ENCODE assay signal across 18 mouse cellular contexts in the genomic region with DNA sequence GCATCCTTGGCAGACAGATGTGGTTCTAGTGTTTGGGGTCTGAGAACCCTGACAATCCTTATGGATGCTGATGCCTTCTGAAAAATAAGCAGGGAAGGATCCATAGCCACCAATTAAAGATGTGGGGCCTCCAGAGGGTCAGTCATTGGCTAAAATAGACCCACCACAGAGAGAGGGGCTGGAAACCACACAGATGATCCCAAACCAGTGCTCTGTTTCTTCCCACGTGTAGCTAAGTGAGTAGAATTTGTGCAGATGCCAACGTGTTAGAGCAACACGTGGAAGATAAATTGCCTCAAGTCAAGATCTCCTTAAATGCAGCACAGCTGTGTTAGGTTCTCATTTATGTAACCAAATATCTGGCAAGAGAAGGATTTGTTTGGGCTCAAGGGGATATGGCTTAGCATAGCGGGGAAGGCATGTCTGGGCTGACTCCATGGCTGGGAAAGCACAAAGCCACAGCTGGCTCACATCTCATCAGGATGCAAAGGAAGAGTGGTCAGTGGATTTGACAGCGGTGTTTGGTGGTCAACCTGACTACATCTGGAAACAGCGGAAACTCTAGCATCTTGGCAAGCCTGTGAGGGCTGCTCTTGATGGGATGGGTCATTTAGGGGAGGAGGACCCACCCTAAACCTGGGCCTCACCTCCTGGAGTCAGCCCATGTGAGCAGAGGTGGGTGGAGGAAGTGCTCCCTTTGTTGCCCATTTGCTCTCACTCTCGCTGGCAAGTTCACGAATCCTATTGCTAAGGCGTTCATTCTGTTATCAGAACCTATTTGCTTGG. TPM values are rescaled to one million over a fixed set of nuclear protein-coding genes. Genes with fewer than 3 reads are reported as not detected.
DNase-seq lines count a peak whose midpoint lies in the region; ATAC-seq and TF ChIP-seq lines count a peak whose summit lies in the region.
"Had no signal": no experiment of that assay in that cellular context is flagged by ENCODE, and none has a peak within 500 bp of the region (broad histone marks: within the 10 kb centered on the region; RNA-seq: fewer than 3 reads in every experiment).

No protein-coding gene starts in this region.

- no peak overlapping the region for H3K9ac ChIP-seq in limb, embryonic 11.5 days (ENCODE audit: low read length)
- H3K9ac ChIP-seq in limb, embryonic 14.5 days (ENCODE audit: low read depth, low read length, severe bottlenecking): no peak overlapping the region
- no peak overlapping the region for H3K9ac ChIP-seq in hindbrain, embryonic 14.5 days
- H3K9ac ChIP-seq: hindbrain, embryonic 13.5 days; liver, embryonic 14.5 days; midbrain, embryonic 12.5 days had no signal

- peak; percentile 29 to 31 for DNase-seq in heart, postnatal 10 days
- DNase-seq in heart, postnatal 36 days: no peak
- no peak for DNase-seq in limb, embryonic 11.5 days (ENCODE audit: low spot score)
- DNase-seq in limb, embryonic 10.5 days (ENCODE audit: low spot score): no peak
- DNase-seq in embryonic facial prominence, embryonic 10.5 days (ENCODE audit: low spot score): peak; percentile 20
- peak; percentile 53 for DNase-seq in limb, embryonic 14.5 days (ENCODE audit: low spot score)
- DNase-seq in thymus, adult 2 months: no peak
- DNase-seq in hindbrain, embryonic 14.5 days (ENCODE audit: low spot score): no peak
- DNase-seq: adrenal gland, adult 8-10 months; cerebellum, adult 18-20 months; kidney, postnatal 25 days had no signal

- peak; percentile 44; the same call in 1 of the 2 replicates for ATAC-seq in limb, embryonic 11.5 days (ENCODE audit: insufficient number of reproducible peaks, low FRiP score, low TSS enrichment, low read depth)
- peak; percentile 84 for ATAC-seq in limb, embryonic 14.5 days (ENCODE audit: low FRiP score, low read depth)
- ATAC-seq in hindbrain, embryonic 14.5 days (ENCODE audit: low FRiP score): no peak

- no peaks in the 10 kb centered on the region for H3K36me3 ChIP-seq in limb, embryonic 11.5 days (ENCODE audit: control insufficient read depth, insufficient read depth, low read length)
- H3K36me3 ChIP-seq in limb, embryonic 10.5 days: no peaks in the 10 kb centered on the region
- no peaks in the 10 kb centered on the region for H3K36me3 ChIP-seq in embryonic facial prominence, embryonic 10.5 days (replicated peaks)
- no peaks in the 10 kb centered on the region for H3K36me3 ChIP-seq in limb, embryonic 14.5 days (ENCODE audit: control insufficient read depth, insufficient read depth, low read length)
- no peaks in the 10 kb centered on the region for H3K36me3 ChIP-seq in thymus, adult 2 months (ENCODE audit: control insufficient read depth, insufficient read depth, low read length)
- H3K36me3 ChIP-seq in hindbrain, embryonic 14.5 days (replicated peaks; ENCODE audit: control insufficient read depth, insufficient read depth): no peaks in the 10 kb centered on the region
- H3K36me3 ChIP-seq: forebrain, embryonic 10.5 days had no signal

- H3K4me3 ChIP-seq in limb, embryonic 11.5 days (ENCODE audit: low read depth, low read length): no peak overlapping the region
- H3K4me3 ChIP-seq in limb, embryonic 10.5 days: no peak overlapping the region
- no peak overlapping the region for H3K4me3 ChIP-seq in embryonic facial prominence, embryonic 10.5 days
- H3K4me3 ChIP-seq in limb, embryonic 14.5 days (replicated peaks; ENCODE audit: low read length): no peak overlapping the region
- H3K4me3 ChIP-seq in thymus, adult 2 months (ENCODE audit: control insufficient read depth, insufficient read depth, low read length): no peak overlapping the region
- no peak overlapping the region for H3K4me3 ChIP-seq in hindbrain, embryonic 14.5 days (replicated peaks; ENCODE audit: low read length)
- H3K4me3 ChIP-seq: forebrain, embryonic 10.5 days; hindbrain, embryonic 13.5 days; midbrain, embryonic 12.5 days had no signal

- intact Hi-C loops in heart, postnatal 10 days (cut with DNase I): no loop called here
- intact Hi-C loops in heart, postnatal 36 days (cut with DNase I): no loop called here

- H3K27ac ChIP-seq in limb, embryonic 11.5 days (replicated peaks; ENCODE audit: low read depth, low read length): no peak overlapping the region
- no peak overlapping the region for H3K27ac ChIP-seq in limb, embryonic 10.5 days
- no peak overlapping the region for H3K27ac ChIP-seq in embryonic facial prominence, embryonic 10.5 days (replicated peaks)
- no peak overlapping the region for H3K27ac ChIP-seq in limb, embryonic 14.5 days (replicated peaks; ENCODE audit: low read depth, low read length)
- no peak overlapping the region for H3K27ac ChIP-seq in thymus, adult 2 months (ENCODE audit: control insufficient read depth, insufficient read depth, low read length)
- no peak overlapping the region for H3K27ac ChIP-seq in hindbrain, embryonic 14.5 days
- H3K27ac ChIP-seq: forebrain, embryonic 10.5 days; hindbrain, embryonic 13.5 days; liver, embryonic 14.5 days; macrophage; midbrain, embryonic 12.5 days had no signal

- H3K9me3 ChIP-seq in limb, embryonic 11.5 days (ENCODE audit: control insufficient read depth, low read length): no peaks in the 10 kb centered on the region
- no peaks in the 10 kb centered on the region for H3K9me3 ChIP-seq in limb, embryonic 10.5 days (replicated peaks)
- no peaks in the 10 kb centered on the region for H3K9me3 ChIP-seq in embryonic facial prominence, embryonic 10.5 days
- no peaks in the 10 kb centered on the region for H3K9me3 ChIP-seq in limb, embryonic 14.5 days (ENCODE audit: control insufficient read depth, low read length)
- H3K9me3 ChIP-seq in hindbrain, embryonic 14.5 days (ENCODE audit: control insufficient read depth, low read length): no peaks in the 10 kb centered on the region
- H3K9me3 ChIP-seq: forebrain, embryonic 10.5 days; hindbrain, embryonic 13.5 days; midbrain, embryonic 12.5 days had no signal

- no peaks in the 10 kb centered on the region for H3K4me1 ChIP-seq in limb, embryonic 11.5 days (ENCODE audit: control insufficient read depth, insufficient read depth, low read length)
- H3K4me1 ChIP-seq in limb, embryonic 10.5 days: no peaks in the 10 kb centered on the region
- H3K4me1 ChIP-seq in embryonic facial prominence, embryonic 10.5 days: no peaks in the 10 kb centered on the region
- H3K4me1 ChIP-seq in limb, embryonic 14.5 days (ENCODE audit: control insufficient read depth, insufficient read depth, low read length): no peaks in the 10 kb centered on the region
- no peaks in the 10 kb centered on the region for H3K4me1 ChIP-seq in thymus, adult 2 months (replicated peaks; ENCODE audit: control insufficient read depth, insufficient read depth, low read length)
- H3K4me1 ChIP-seq in hindbrain, embryonic 14.5 days (replicated peaks; ENCODE audit: control insufficient read depth, insufficient read depth, low read length): no peaks in the 10 kb centered on the region
- H3K4me1 ChIP-seq: forebrain, embryonic 10.5 days; hindbrain, embryonic 13.5 days; midbrain, embryonic 12.5 days had no signal

- TF ChIP-seq CTCF in thymus, adult 2 months (IDR thresholded peaks at IDR 0.05; ENCODE audit: borderline replicate concordance, control insufficient read depth, extremely low read depth, insufficient read depth, low read length, poor library complexity): no peak

- WGBS in limb, embryonic 11.5 days: 76% methylated on average over 9 of the region's 9 CpGs
- WGBS in limb, embryonic 10.5 days: 82% methylated on average over 9 of the region's 9 CpGs
- 72% methylated on average over 9 of the region's 9 CpGs for WGBS in embryonic facial prominence, embryonic 10.5 days
- WGBS in limb, embryonic 14.5 days: 60% methylated on average over 9 of the region's 9 CpGs
- 89% methylated on average over 9 of the region's 9 CpGs for WGBS in thymus, adult 2 months
- WGBS in hindbrain, embryonic 14.5 days: 82% methylated on average over 9 of the region's 9 CpGs

- H3K4me2 ChIP-seq in limb, embryonic 11.5 days (ENCODE audit: low read depth, severe bottlenecking): no peak overlapping the region
- no peak overlapping the region for H3K4me2 ChIP-seq in limb, embryonic 14.5 days (replicated peaks; ENCODE audit: low read depth, low read length, severe bottlenecking)
- no peak overlapping the region for H3K4me2 ChIP-seq in hindbrain, embryonic 14.5 days (replicated peaks)
- H3K4me2 ChIP-seq: hindbrain, embryonic 13.5 days; midbrain, embryonic 12.5 days had no signal

- H3K27me3 ChIP-seq in limb, embryonic 11.5 days (ENCODE audit: control insufficient read depth, insufficient read depth, low read length): no peaks in the 10 kb centered on the region
- no peaks in the 10 kb centered on the region for H3K27me3 ChIP-seq in limb, embryonic 10.5 days (ENCODE audit: low read depth, poor library complexity, severe bottlenecking)
- H3K27me3 ChIP-seq in embryonic facial prominence, embryonic 10.5 days (replicated peaks; ENCODE audit: low read depth, poor library complexity, severe bottlenecking): no peaks in the 10 kb centered on the region
- no peaks in the 10 kb centered on the region for H3K27me3 ChIP-seq in limb, embryonic 14.5 days (ENCODE audit: control insufficient read depth, insufficient read depth, low read length)
- H3K27me3 ChIP-seq in thymus, adult 2 months (ENCODE audit: control insufficient read depth, insufficient read depth, low read length): no peaks in the 10 kb centered on the region
- no peaks in the 10 kb centered on the region for H3K27me3 ChIP-seq in hindbrain, embryonic 14.5 days (ENCODE audit: control insufficient read depth, insufficient read depth, low read length)
- H3K27me3 ChIP-seq: hindbrain, embryonic 13.5 days; midbrain, embryonic 12.5 days had no signal

- TF ChIP-seq POLR2A in limb, embryonic 14.5 days (IDR thresholded peaks at IDR 0.05; ENCODE audit: borderline replicate concordance, extremely low read depth, insufficient read depth, insufficient read length): no peak
- TF ChIP-seq POLR2A in thymus, adult 2 months (IDR thresholded peaks at IDR 0.05; ENCODE audit: control insufficient read depth, extremely low read depth, insufficient read depth, low read length, poor library complexity): no peak

RNA-seq across cellular contexts. Expression of a gene that starts 15.6 kb away (rescaled TPM):
- total RNA-seq in heart, postnatal 10 days (2021): not detected
- not detected for total RNA-seq in heart, postnatal 36 days (2021)
- 0.73 and 1.0 TPM in 2 replicates for polyA plus RNA-seq in limb, embryonic 11.5 days (2014; fragmentation: Nextera tagmentation; extraction: Ambion mirVana)
- 0.34 and 0.55 TPM in 2 replicates for polyA plus RNA-seq in limb, embryonic 10.5 days (2016; fragmentation: Nextera tagmentation; extraction: Ambion mirVana)
- polyA plus RNA-seq in embryonic facial prominence, embryonic 10.5 days (2016; fragmentation: Nextera tagmentation; extraction: Ambion mirVana): 9.4 and 9.8 TPM in 2 replicates
- 0.88 and 1.1 TPM in 2 replicates for polyA plus RNA-seq in limb, embryonic 14.5 days (2012; rRNA removed)
- 0.72 and 1.1 TPM in 2 replicates for polyA plus RNA-seq in limb, embryonic 14.5 days (2014; fragmentation: Nextera tagmentation; extraction: Ambion mirVana)
- not detected in 2 replicates for polyA plus RNA-seq in thymus, adult 2 months (2012; rRNA removed)
- 61.8 and 75.1 TPM in 2 replicates for polyA plus RNA-seq in hindbrain, embryonic 14.5 days (2014; fragmentation: Nextera tagmentation; extraction: Ambion mirVana)
- total RNA-seq: common myeloid progenitor, adult 5-6 weeks had no signal
- polyA plus RNA-seq: C2C12, macrophage had no signal

Comparison
In these comparisons a context has a peak if more than half of its experiments do, and no peak if none do; other contexts are left out.
1. DNase-seq: peak in heart, postnatal 10 days (2 of 2), embryonic facial prominence, embryonic 10.5 days (single experiment) and limb, embryonic 14.5 days (single experiment); none in heart, postnatal 36 days (0 of 2), limb, embryonic 11.5 days (single experiment), limb, embryonic 10.5 days (single experiment), thymus, adult 2 months (single experiment) and hindbrain, embryonic 14.5 days (single experiment).